Mouse (Mus musculus) liver, adult 2 months (tissue): ENCODE measurements at regions not wholly inside any gene's neighbourhood (a gene's known extent, or its start where the extent isn't known, plus 50 kb on each side); places are given as distances from the start of the nearest gene placed in this dataset.

Experiments used
- DNase-seq: peaks from one replicate; pipeline ENCODE4 v3.0.0-alpha.2; 2011; ENCODE audit warnings: low read depth, low spot score; ENCODE audit errors: extremely low read depth
- H3K27ac ChIP-seq: fragments of 200-500 bp; replicated peaks from 2 replicates; pipeline ENCODE4 v1.5.1; 2012; ENCODE audit warnings: low read depth, mild to moderate bottlenecking, control low read depth, inconsistent platforms, low read length; ENCODE audit not compliant: insufficient read depth
- H3K27me3 ChIP-seq: fragments of 200-500 bp; 2 replicates; pipeline ENCODE4 v1.6.1; 2012; ENCODE audit warnings: mild to moderate bottlenecking, moderate library complexity, low read length, inconsistent platforms; ENCODE audit not compliant: control insufficient read depth, insufficient read depth
- H3K36me3 ChIP-seq: fragments of 200-500 bp; 2 replicates; pipeline ENCODE4 v1.6.1; 2012; ENCODE audit warnings: low read length, inconsistent platforms; ENCODE audit not compliant: control insufficient read depth, insufficient read depth
- H3K4me1 ChIP-seq: fragments of 200-500 bp; 2 replicates; pipeline ENCODE4 v1.6.1; 2011; ENCODE audit warnings: low read length; ENCODE audit not compliant: control insufficient read depth, insufficient read depth
- H3K4me3 ChIP-seq: fragments of 200-500 bp; 2 replicates; pipeline ENCODE4 v1.5.1; 2011; ENCODE audit warnings: low read depth, mild to moderate bottlenecking, control low read depth, low read length, moderate library complexity; ENCODE audit not compliant: insufficient read depth
- H3K79me2 ChIP-seq: fragments of 200-500 bp; 2 replicates; pipeline ENCODE4 v1.6.1; 2012; ENCODE audit warnings: inconsistent platforms, mild to moderate bottlenecking, low read length, moderate library complexity; ENCODE audit not compliant: control insufficient read depth, insufficient read depth
- H3K9ac ChIP-seq: fragments of 200-500 bp; 2 replicates; pipeline ENCODE4 v1.6.1; 2012; ENCODE audit warnings: low read depth, mild to moderate bottlenecking, control low read depth, inconsistent platforms, low read length
- CTCF ChIP-seq: fragments of 200-500 bp; IDR thresholded peaks from 2 replicates; pipeline ENCODE4 v1.5.1; 2011; ENCODE audit warnings: low read depth, low read length, control low read depth
- POLR2A ChIP-seq: fragments of 200-500 bp; IDR thresholded peaks from 2 replicates; pipeline ENCODE4 v1.6.1; 2011; ENCODE audit warnings: low read length, control low read depth; ENCODE audit not compliant: insufficient read depth; ENCODE audit errors: extremely low read depth
- WGBS: fragments of 180-500 bp; shearing (Covaris S2); methylation state at CpG from one replicate; pipeline ENCODE4 v1.1.7; 2018; 5-methylcytosine and 5-hydroxymethylcytosine counted together

DNA sequence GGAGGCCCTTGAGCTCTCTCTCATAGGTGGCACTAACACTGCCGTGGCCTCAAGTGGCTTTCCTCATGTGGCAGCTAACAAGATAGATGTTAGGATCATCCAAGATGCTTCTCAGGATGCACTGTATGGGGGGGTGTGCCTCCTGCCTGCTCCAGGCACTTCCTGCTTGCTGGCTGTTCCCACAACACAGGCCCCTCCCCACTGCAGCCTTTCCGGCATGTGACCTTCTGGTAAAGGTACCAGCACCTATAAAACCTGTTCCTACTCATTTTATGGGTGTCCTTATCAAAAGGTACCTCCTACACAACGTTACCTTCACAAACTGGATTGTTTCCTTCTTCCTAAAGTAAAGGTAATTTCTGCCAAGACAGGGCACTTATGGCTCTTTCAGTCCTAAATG, 222.1 kb upstream of the Shh start:
- no peak overlapping the region for H3K4me3 ChIP-seq
- H3K9ac ChIP-seq, result no peak overlapping the region
- H3K79me2 ChIP-seq, result no peaks in the 10 kb centered on the region
- 74% methylated on average over 3 of the region's 3 CpGs for WGBS
- H3K27me3 ChIP-seq, result no peaks in the 10 kb centered on the region
- H3K4me1 ChIP-seq, result no peaks in the 10 kb centered on the region
- no peak overlapping the region for H3K27ac ChIP-seq
- H3K36me3 ChIP-seq, result no peaks in the 10 kb centered on the region
- TF ChIP-seq POLR2A (no peak), CTCF (no peak)
- DNase-seq, result no peak

DNA sequence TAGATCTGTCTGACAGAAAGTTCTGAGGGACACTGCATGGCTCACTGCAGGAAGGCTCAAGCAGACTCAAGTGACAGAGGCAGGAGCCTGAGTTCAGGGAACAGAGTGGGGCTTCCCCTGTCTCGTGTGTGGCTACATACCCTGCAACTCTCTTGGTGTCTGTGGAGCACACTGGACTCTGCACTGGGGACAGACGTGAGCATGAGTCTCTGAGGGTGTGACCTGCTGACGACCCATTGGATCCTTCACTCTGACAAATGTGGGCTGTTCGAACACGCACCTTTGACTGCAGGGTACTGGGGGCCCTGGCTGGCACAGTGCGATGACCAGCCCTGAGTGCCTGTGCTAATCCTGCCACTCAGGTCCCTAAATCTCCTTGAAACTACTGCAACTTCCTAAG, 215.8 kb upstream of the Shh start:
- H3K36me3 ChIP-seq, result no peaks in the 10 kb centered on the region
- WGBS, result 68% methylated on average over 6 of the region's 6 CpGs
- TF ChIP-seq POLR2A (no peak), CTCF (no peak)
- no peaks in the 10 kb centered on the region for H3K79me2 ChIP-seq
- H3K27me3 ChIP-seq, result no peaks in the 10 kb centered on the region
- H3K9ac ChIP-seq, result no peak overlapping the region
- H3K4me3 ChIP-seq, result no peak overlapping the region
- DNase-seq, result no peak
- H3K4me1 ChIP-seq, result no peaks in the 10 kb centered on the region
- H3K27ac ChIP-seq, result no peak overlapping the region

DNA sequence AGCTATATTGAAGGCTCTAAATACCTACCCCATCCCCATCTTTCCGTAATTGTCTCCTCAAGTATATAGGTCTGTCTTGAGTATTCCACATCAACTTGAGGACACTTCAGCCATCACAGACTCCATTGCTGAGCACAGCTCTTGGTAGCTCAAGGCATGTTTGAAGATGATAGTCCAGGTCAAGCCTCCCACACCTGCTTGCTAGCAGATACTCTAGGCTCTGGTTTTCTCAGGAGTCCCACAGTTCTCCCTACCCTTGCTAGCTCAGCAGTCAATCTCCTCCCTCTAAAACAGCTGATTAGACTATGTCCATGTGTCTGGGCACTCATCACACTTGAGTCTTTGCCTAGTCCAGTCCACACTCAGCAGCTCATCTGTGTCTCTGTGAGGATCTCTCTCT, 213.3 kb upstream of the Shh start:
- Histone ChIP-seq H3K4me1 (no peaks in the 10 kb centered on the region), H3K27ac (no peak overlapping the region), H3K79me2 (no peaks in the 10 kb centered on the region), H3K4me3 (no peak overlapping the region), H3K27me3 (no peaks in the 10 kb centered on the region), H3K36me3 (no peaks in the 10 kb centered on the region), H3K9ac (no peak overlapping the region)
- 84% methylated on average over 1 of the region's 1 CpGs for WGBS
- no peak for DNase-seq
- no peak for TF ChIP-seq CTCF
- TF ChIP-seq POLR2A, result no peak

DNA sequence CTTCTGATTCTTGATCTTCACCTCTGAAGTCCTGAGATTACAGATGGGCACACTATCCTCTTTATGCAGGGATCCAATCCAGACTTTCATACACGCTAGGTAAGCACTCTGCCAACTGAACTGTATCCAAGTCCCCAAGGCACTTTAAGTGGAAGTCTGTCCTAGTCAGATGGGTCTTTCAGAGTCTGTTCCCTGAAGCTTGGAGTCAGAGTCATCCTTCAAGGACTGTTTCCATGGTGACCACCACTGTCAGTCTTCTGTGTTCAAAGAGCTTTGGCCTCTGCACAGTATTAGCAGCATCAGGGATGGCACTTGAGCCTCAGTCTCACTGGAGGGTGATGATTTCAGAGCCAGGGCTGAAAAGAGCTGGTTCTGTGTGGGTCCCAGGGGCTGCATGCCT, 212.7 kb upstream of the Shh start:
- no peak for DNase-seq
- 85% methylated on average over 1 of the region's 1 CpGs for WGBS
- no peak overlapping the region for H3K9ac ChIP-seq
- H3K27me3 ChIP-seq, result no peaks in the 10 kb centered on the region
- H3K36me3 ChIP-seq, result no peaks in the 10 kb centered on the region
- H3K79me2 ChIP-seq, result no peaks in the 10 kb centered on the region
- H3K4me1 ChIP-seq, result no peaks in the 10 kb centered on the region
- TF ChIP-seq CTCF (no peak), POLR2A (no peak)
- no peak overlapping the region for H3K4me3 ChIP-seq
- H3K27ac ChIP-seq, result no peak overlapping the region

DNA sequence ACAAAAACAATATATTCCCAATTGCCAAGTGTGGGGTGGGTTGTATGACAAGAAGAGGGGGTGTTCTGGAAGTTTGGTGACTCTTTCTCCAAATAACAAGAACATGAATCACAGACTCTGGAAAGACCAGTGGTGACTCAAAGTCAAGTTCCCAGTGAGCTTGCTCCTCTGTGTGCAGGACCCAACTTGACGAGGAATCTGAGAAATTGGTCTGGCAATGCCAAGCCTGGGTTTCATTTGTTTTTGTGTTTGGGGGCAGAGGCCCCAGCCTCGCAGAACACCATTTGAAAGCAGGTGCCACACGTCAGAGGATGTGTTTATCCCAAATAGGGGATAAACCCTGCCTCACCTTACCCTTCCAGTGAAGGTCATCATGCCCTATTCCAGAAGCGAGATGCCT, 163.1 kb upstream of the Shh start:
- TF ChIP-seq CTCF (no peak), POLR2A (no peak)
- Histone ChIP-seq H3K4me3 (no peak overlapping the region), H3K27me3 (no peaks in the 10 kb centered on the region), H3K27ac (no peak overlapping the region), H3K36me3 (no peaks in the 10 kb centered on the region), H3K4me1 (no peaks in the 10 kb centered on the region), H3K9ac (no peak overlapping the region), H3K79me2 (no peaks in the 10 kb centered on the region)
- WGBS, result 82% methylated on average over 4 of the region's 4 CpGs
- no peak for DNase-seq

DNA sequence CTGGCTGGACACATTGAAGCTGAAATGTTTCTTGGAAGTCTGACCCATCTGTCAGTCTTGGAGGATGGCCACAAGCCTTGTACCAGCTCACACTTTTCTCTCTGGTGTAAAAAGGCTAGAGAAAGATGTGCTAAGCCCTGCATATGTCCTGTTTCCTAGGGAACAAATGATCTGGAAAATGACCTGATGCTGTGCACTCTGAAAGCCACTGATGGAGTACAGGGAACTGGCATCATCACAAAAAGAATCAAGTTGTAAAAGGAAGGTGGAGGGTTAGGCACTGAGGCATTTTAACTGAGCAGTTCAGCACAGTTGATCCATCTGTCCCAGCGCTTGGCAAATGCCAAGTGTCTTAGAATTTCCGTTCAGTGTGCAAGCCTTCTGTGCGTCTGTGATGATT, 144.8 kb upstream of the Shh start:
- H3K79me2 ChIP-seq, result no peaks in the 10 kb centered on the region
- DNase-seq, result no peak
- 92% methylated on average over 3 of the region's 3 CpGs for WGBS

More for the DNA sequence above, 144.8 kb upstream of the Shh start:
- no peaks in the 10 kb centered on the region for H3K27me3 ChIP-seq
- H3K27ac ChIP-seq, result no peak overlapping the region
- no peak overlapping the region for H3K4me3 ChIP-seq
- TF ChIP-seq CTCF (no peak), POLR2A (no peak)
- H3K36me3 ChIP-seq, result no peaks in the 10 kb centered on the region
- no peak overlapping the region for H3K9ac ChIP-seq
- no peaks in the 10 kb centered on the region for H3K4me1 ChIP-seq
